In the genomic region with DNA sequence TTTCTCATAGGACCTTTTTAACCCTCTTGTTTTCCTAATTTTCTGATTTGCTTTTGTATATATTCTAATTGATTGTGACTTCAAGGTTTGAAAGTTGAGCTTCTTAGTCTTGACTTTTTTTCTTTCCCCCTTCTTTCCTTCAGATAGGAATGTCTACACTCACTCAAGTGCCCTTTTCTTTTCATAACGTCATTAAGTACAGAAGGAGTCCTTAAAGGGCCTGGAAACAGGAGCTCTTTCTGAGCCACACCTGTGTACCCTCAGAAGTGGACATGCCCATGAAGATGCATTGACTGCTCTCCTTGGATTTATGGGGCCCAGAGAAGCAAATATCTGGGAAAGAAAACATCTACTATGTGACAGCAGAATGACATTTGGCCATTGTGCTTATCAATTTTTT, we compare ENCODE assay signal across 21 mouse cellular contexts.
DNase-seq lines count a peak whose midpoint lies in the region; ATAC-seq and TF ChIP-seq lines count a peak whose summit lies in the region.
"Had no signal": no experiment of that assay in that cellular context is flagged by ENCODE, and none has a peak within 500 bp of the region (broad histone marks: within the 10 kb centered on the region; RNA-seq: fewer than 3 reads in every experiment).

No protein-coding gene starts in this region.

- no peaks in the 10 kb centered on the region for H3K4me1 ChIP-seq in lung, embryonic 14.5 days (ENCODE audit: insufficient read depth)
- H3K4me1 ChIP-seq in lung, embryonic 16.5 days (replicated peaks; ENCODE audit: control insufficient read depth, insufficient read depth, low read length): 0 out of 2 replicates have a peak, but pooled peaks cover 2% of the 10 kb centered on the region
- no peaks in the 10 kb centered on the region for H3K4me1 ChIP-seq in lung, postnatal 0 days (ENCODE audit: insufficient read depth, low read depth, low read length)

- no peak overlapping the region for H3K9ac ChIP-seq in lung, embryonic 14.5 days
- no peak overlapping the region for H3K9ac ChIP-seq in lung, embryonic 16.5 days (ENCODE audit: low read length)
- H3K9ac ChIP-seq in lung, postnatal 0 days (replicated peaks; ENCODE audit: low read depth): no peak overlapping the region

- TF ChIP-seq CTCF in lung, embryonic 14.5 days (IDR thresholded peaks at IDR 0.05; ENCODE audit: low read depth): no peak
- TF ChIP-seq CTCF in lung, postnatal 0 days (IDR thresholded peaks at IDR 0.05): no peak

- ATAC-seq in lung, embryonic 14.5 days (ENCODE audit: insufficient read depth): peak; percentile 66
- ATAC-seq in lung, embryonic 16.5 days (ENCODE audit: low read depth): peak; percentile 68; the same call in 1 of the 2 replicates
- peak; percentile 88 for ATAC-seq in lung, postnatal 0 days
- ATAC-seq: activated CD4-positive, CD25-positive, alpha-beta regulatory T cell, adult 4 months; CD4-positive, CD25-positive, alpha-beta regulatory T cell, adult 4 months; Patski had no signal

- H3K27ac ChIP-seq in lung, embryonic 14.5 days (ENCODE audit: low read depth): no peak overlapping the region
- no peak overlapping the region for H3K27ac ChIP-seq in lung, embryonic 16.5 days (ENCODE audit: low read length)
- H3K27ac ChIP-seq in lung, postnatal 0 days (ENCODE audit: low read length): no peak overlapping the region

- H3K27me3 ChIP-seq in lung, embryonic 14.5 days (ENCODE audit: insufficient read depth, low read length): no peaks in the 10 kb centered on the region
- H3K27me3 ChIP-seq in lung, embryonic 16.5 days (ENCODE audit: control insufficient read depth, insufficient read depth, low read depth, low read length): no peaks in the 10 kb centered on the region
- H3K27me3 ChIP-seq in lung, postnatal 0 days (replicated peaks; ENCODE audit: insufficient read depth, low read length): no peaks in the 10 kb centered on the region
- H3K27me3 ChIP-seq: CH12.LX, Patski had no signal

- WGBS in lung, embryonic 14.5 days: 65% methylated on average over 1 of the region's 1 CpGs
- 35% methylated on average over 1 of the region's 1 CpGs for WGBS in lung, embryonic 16.5 days
- 41% methylated on average over 1 of the region's 1 CpGs for WGBS in lung, postnatal 0 days

- TF ChIP-seq EP300 in lung, postnatal 0 days (IDR thresholded peaks at IDR 0.05): peak; percentile 70

- no peak overlapping the region for H3K4me3 ChIP-seq in lung, embryonic 14.5 days (ENCODE audit: low read depth, low read length)
- H3K4me3 ChIP-seq in lung, embryonic 16.5 days (ENCODE audit: low read length): no peak overlapping the region
- H3K4me3 ChIP-seq in lung, postnatal 0 days (ENCODE audit: low read depth, low read length): no peak overlapping the region

- no peaks in the 10 kb centered on the region for H3K9me3 ChIP-seq in lung, embryonic 14.5 days (ENCODE audit: low read depth, low read length)
- no peaks in the 10 kb centered on the region; the same call in 1 of the 2 replicates for H3K9me3 ChIP-seq in lung, embryonic 16.5 days (ENCODE audit: control insufficient read depth, low read length)
- no peaks in the 10 kb centered on the region for H3K9me3 ChIP-seq in lung, postnatal 0 days (ENCODE audit: low read length)
- H3K9me3 ChIP-seq: G1E had no signal

- no peak overlapping the region for H3K4me2 ChIP-seq in lung, embryonic 14.5 days
- no peak overlapping the region for H3K4me2 ChIP-seq in lung, embryonic 16.5 days (ENCODE audit: low read depth, low read length)
- no peak overlapping the region for H3K4me2 ChIP-seq in lung, postnatal 0 days (replicated peaks; ENCODE audit: low read depth, low read length)

- no peak for DNase-seq in lung, embryonic 14.5 days
- DNase-seq in lung, postnatal 10 days: no peak
- no peak for DNase-seq in lung, postnatal 25 days (ENCODE audit: low spot score)
- DNase-seq in lung, postnatal 0 days (ENCODE audit: low spot score): peak; percentile 61
- DNase-seq in lung, adult 18-20 months: no peak
- DNase-seq: adrenal gland, adult 2 months; adrenal gland, adult 8-10 months; adrenal gland, postnatal 10 days; adrenal gland, postnatal 14 days; adrenal gland, postnatal 25 days; adrenal gland, postnatal 36 days; B cell, adult 2 months; cerebellum, adult 11 months; cerebellum, adult 11-12 months; cerebellum, adult 18-20 months had no signal

- no peaks in the 10 kb centered on the region for H3K36me3 ChIP-seq in lung, embryonic 14.5 days (ENCODE audit: insufficient read depth)
- no peaks in the 10 kb centered on the region for H3K36me3 ChIP-seq in lung, embryonic 16.5 days (ENCODE audit: control insufficient read depth, insufficient read depth, low read length)
- H3K36me3 ChIP-seq in lung, postnatal 0 days (ENCODE audit: insufficient read depth, low read length): no peaks in the 10 kb centered on the region
- H3K36me3 ChIP-seq: G1E had no signal
